Mouse (Mus musculus) hindbrain, embryonic 16.5 days (tissue): ENCODE results near the gene Ebf4. TPM values are rescaled to one million over a fixed set of nuclear protein-coding genes. Genes with fewer than 3 reads are reported as not detected.
A peak's percentile ranks its signal among the peaks of the same experiment; 100 is the strongest.

ENCODE experiments used
- ATAC-seq: fragments of 200-750 bp; cut with Nextera tagmentation; 2 replicates; pipeline ENCODE4 v1.8.0; 2017; ENCODE audit warnings: moderate TSS enrichment, moderate library complexity
- H3K27ac ChIP-seq: fragments of 300-500 bp; sonication (generic); 2 replicates; pipeline ENCODE4 v1.5.1; 2014; ENCODE audit warnings: low read depth, mild to moderate bottlenecking, control low read depth, low read length, moderate library complexity
- H3K27me3 ChIP-seq: fragments of 300-500 bp; sonication (generic); replicated peaks from 2 replicates; pipeline ENCODE4 v1.6.1; 2014; ENCODE audit warnings: low read length; ENCODE audit not compliant: control insufficient read depth, insufficient read depth
- H3K36me3 ChIP-seq: fragments of 300-500 bp; sonication (generic); 2 replicates; pipeline ENCODE4 v1.6.1; 2014; ENCODE audit warnings: mild to moderate bottlenecking, low read length, moderate library complexity, mixed read lengths; ENCODE audit not compliant: control insufficient read depth, insufficient read depth
- H3K4me1 ChIP-seq: fragments of 300-500 bp; sonication (generic); 2 replicates; pipeline ENCODE4 v1.6.1; 2014; ENCODE audit warnings: low read depth, low read length; ENCODE audit not compliant: control insufficient read depth, insufficient read depth
- H3K4me2 ChIP-seq: fragments of 300-500 bp; sonication (generic); 2 replicates; pipeline ENCODE4 v1.6.1; 2014; ENCODE audit warnings: mild to moderate bottlenecking, low read length, control low read depth, moderate library complexity
- H3K4me3 ChIP-seq: fragments of 300-500 bp; sonication (generic); 2 replicates; pipeline ENCODE4 v1.5.1; 2014; ENCODE audit warnings: mild to moderate bottlenecking, low read length, control low read depth, moderate library complexity
- H3K9ac ChIP-seq: fragments of 300-500 bp; sonication (generic); 2 replicates; pipeline ENCODE4 v1.6.1; 2014; ENCODE audit warnings: low read depth, mild to moderate bottlenecking, control low read depth, low read length, moderate library complexity
- H3K9me3 ChIP-seq: fragments of 300-500 bp; sonication (generic); 2 replicates; pipeline ENCODE4 v1.6.1; 2014; ENCODE audit warnings: mild to moderate bottlenecking, low read length, moderate library complexity; ENCODE audit not compliant: control insufficient read depth
- WGBS: fragments of 180-500 bp; shearing (Covaris S2); extraction: QIAGEN DNeasy Blood & Tissue Kit; methylation state at CpG from one replicate; pipeline ENCODE4 v1.1.7; 2014; 5-methylcytosine and 5-hydroxymethylcytosine counted together
- polyA plus RNA-seq: library from polyadenylated mRNA; unstranded; fragments of >200 nt; fragmentation: Nextera tagmentation; extraction: Ambion mirVana; gene quantifications from 2 replicates; pipeline ENCODE4 v1.2.1, GENCODE M21; 2015

The Ebf4 gene
- polyA plus RNA-seq, 1 experiment from 2014 or later = 4.1 TPM

- Histone ChIP-seq H3K4me1 (no peaks in the 10 kb centered on the region), H3K4me3 (no peak overlapping the region), H3K27me3 (no peaks in the 10 kb centered on the region), H3K9ac (no peak overlapping the region), H3K4me2 (no peak overlapping the region), H3K9me3 (no peaks in the 10 kb centered on the region), H3K27ac (no peak overlapping the region), H3K36me3 (no peaks in the 10 kb centered on the region)
- no peak for ATAC-seq
- whole genome bisulfite sequencing = 89% methylated on average over 11 of the region's 11 CpGs
Measured at GRCm38 (mm10) chr2:130390993-130391625, 96.1 kb downstream of the Ebf4 start.

GRCm38 (mm10) chr2:130392836-130393235, 97.9 kb downstream of the Ebf4 start:
- Histone ChIP-seq H3K4me1 (peaks cover 12% of the 10 kb centered on the region), H3K9me3 (no peaks in the 10 kb centered on the region), H3K36me3 (no peaks in the 10 kb centered on the region), H3K4me2 (no peak overlapping the region), H3K27ac (no peak overlapping the region), H3K27me3 (no peaks in the 10 kb centered on the region), H3K9ac (no peak overlapping the region), H3K4me3 (no peak overlapping the region)
- no peak for ATAC-seq
- WGBS = 87% methylated on average over 3 of the region's 3 CpGs

GRCm38 (mm10) chr2:130395696-130396095, 100.7 kb downstream of the Ebf4 start:
- Histone ChIP-seq H3K4me2 (no peak overlapping the region), H3K36me3 (no peaks in the 10 kb centered on the region), H3K27me3 (peaks cover 8% of the 10 kb centered on the region), H3K27ac (no peak overlapping the region), H3K9ac (no peak overlapping the region), H3K9me3 (no peaks in the 10 kb centered on the region), H3K4me1 (peaks cover 14% of the 10 kb centered on the region), H3K4me3 (no peak overlapping the region)
- WGBS = 95% methylated on average over 10 of the region's 11 CpGs
- no peak for ATAC-seq

GRCm38 (mm10) chr2:130397186-130397985, 102.4 kb downstream of the Ebf4 start, which contains the start of gene Cpxm1:
TSS of gene Cpxm1 (minus strand) at chr2:130397574.
- Histone ChIP-seq H3K4me2 (peak within 1 kb of the TSS; percentile 99), H3K36me3 (no peaks in the 10 kb centered on the region), H3K27me3 (peaks cover 8% of the 10 kb centered on the region), H3K9ac (peak within 1 kb of the TSS; percentile 80), H3K9me3 (no peaks in the 10 kb centered on the region), H3K4me1 (peaks cover 14% of the 10 kb centered on the region), H3K27ac (0 out of 2 replicates have a peak within 1 kb of the TSS, but pooled peaks have one; percentile 44), H3K4me3 (peak within 1 kb of the TSS; percentile 58)
- ATAC-seq = peak; percentile 85
- WGBS = 2% methylated on average over 37 of the region's 53 CpGs

- peak overlapping the region; percentile 99 for H3K4me2 ChIP-seq
- H3K9me3 ChIP-seq = no peaks in the 10 kb centered on the region
- H3K36me3 ChIP-seq = no peaks in the 10 kb centered on the region
- peak overlapping the region; percentile 27; the same call in 1 of the 2 replicates for H3K9ac ChIP-seq
- ATAC-seq = no peak
- peaks cover 14% of the 10 kb centered on the region for H3K4me1 ChIP-seq
- H3K4me3 ChIP-seq = peak overlapping the region; percentile 58
- peaks cover 8% of the 10 kb centered on the region for H3K27me3 ChIP-seq
- 13% methylated on average over 14 of the region's 14 CpGs for WGBS
- H3K27ac ChIP-seq = no peak overlapping the region
Measured at GRCm38 (mm10) chr2:130398091-130398490, 103.1 kb downstream of the Ebf4 start.

GRCm38 (mm10) chr2:130400046-130400445, 105.1 kb downstream of the Ebf4 start:
- Histone ChIP-seq H3K4me3 (no peak overlapping the region), H3K27me3 (peaks cover 8% of the 10 kb centered on the region), H3K9me3 (no peaks in the 10 kb centered on the region), H3K36me3 (no peaks in the 10 kb centered on the region), H3K9ac (no peak overlapping the region), H3K4me2 (no peak overlapping the region), H3K4me1 (peaks cover 14% of the 10 kb centered on the region), H3K27ac (no peak overlapping the region)
- 93% methylated on average over 1 of the region's 1 CpGs for WGBS
- no peak for ATAC-seq

- Histone ChIP-seq H3K36me3 (no peaks in the 10 kb centered on the region), H3K4me2 (no peak overlapping the region), H3K9me3 (no peaks in the 10 kb centered on the region), H3K9ac (no peak overlapping the region), H3K27me3 (peaks cover 8% of the 10 kb centered on the region), H3K4me3 (no peak overlapping the region), H3K27ac (no peak overlapping the region), H3K4me1 (peaks cover 11% of the 10 kb centered on the region)
- 81% methylated on average over 4 of the region's 4 CpGs for WGBS
- no peak for ATAC-seq
Measured at GRCm38 (mm10) chr2:130401891-130402290, 106.9 kb downstream of the Ebf4 start.

- Histone ChIP-seq H3K4me1 (no peaks in the 10 kb centered on the region), H3K27me3 (no peaks in the 10 kb centered on the region), H3K27ac (no peak within 1 kb of the TSS), H3K4me3 (no peak within 1 kb of the TSS), H3K9ac (no peak within 1 kb of the TSS), H3K9me3 (no peaks in the 10 kb centered on the region), H3K4me2 (no peak within 1 kb of the TSS), H3K36me3 (no peaks in the 10 kb centered on the region)
- 97% methylated on average over 1 of the region's 1 CpGs for whole genome bisulfite sequencing
- no peak for ATAC-seq
Measured at GRCm38 (mm10) chr2:130404939-130405338, 110.0 kb downstream of the Ebf4 start, which contains the start of the genes Gm28372 and 1700020A23Rik. TSS of gene Gm28372 (plus strand) at chr2:130405239. TSS of gene 1700020A23Rik (plus strand) at chr2:130405259.

GRCm38 (mm10) chr2:130406178-130406577, 111.2 kb downstream of the Ebf4 start, which contains the start of gene Tmem239:
TSS of gene Tmem239 (plus strand) at chr2:130406478.
- no peak within 1 kb of the TSS for H3K4me3 ChIP-seq
- H3K27me3 ChIP-seq = no peaks in the 10 kb centered on the region
- H3K9ac ChIP-seq = no peak within 1 kb of the TSS
- no peaks in the 10 kb centered on the region for H3K36me3 ChIP-seq
- H3K27ac ChIP-seq = no peak within 1 kb of the TSS
- 86% methylated on average over 2 of the region's 2 CpGs for WGBS
- H3K4me1 ChIP-seq = no peaks in the 10 kb centered on the region
- H3K4me2 ChIP-seq = no peak within 1 kb of the TSS
- no peaks in the 10 kb centered on the region for H3K9me3 ChIP-seq
- no peak for ATAC-seq
